Mouse (Mus musculus) myocyte (in vitro differentiated cells): ENCODE data around the gene Ephx4.

Experiments
- MAX ChIP-seq: IDR thresholded peaks from one replicate; pipeline ENCODE4 v1.6.1; 2011; ENCODE audit warnings: low read depth, mild to moderate bottlenecking, control low read depth
- MYOG ChIP-seq, 3 experiments: IDR thresholded peaks; one replicate each; pipeline ENCODE4 v1.6.1; 2011; ENCODE audit warnings: control low read depth in 2 of 3, low read depth in 2 of 3, mild to moderate bottlenecking in 2 of 3; ENCODE audit not compliant: insufficient read length in 2 of 3, control insufficient read depth in 1 of 3, insufficient read depth in 1 of 3
- POLR2A ChIP-seq: IDR thresholded peaks from one replicate; pipeline ENCODE4 v1.6.1; 2011; ENCODE audit warnings: low read depth, mild to moderate bottlenecking, control low read depth, moderate library complexity; ENCODE audit not compliant: insufficient read length
- POLR2AphosphoS2 ChIP-seq: IDR thresholded peaks from one replicate; pipeline ENCODE4 v1.6.1; 2011; ENCODE audit warnings: low read depth, control low read depth; ENCODE audit not compliant: insufficient read length
- SRF ChIP-seq: IDR thresholded peaks from one replicate; pipeline ENCODE4 v1.6.1; 2011; ENCODE audit warnings: low read depth; ENCODE audit not compliant: control insufficient read depth, insufficient read length
- TCF12 ChIP-seq: IDR thresholded peaks from one replicate; pipeline ENCODE4 v1.6.1; 2011; ENCODE audit warnings: mild to moderate bottlenecking, control low read depth; ENCODE audit not compliant: poor library complexity, insufficient read depth, severe bottlenecking

DNA sequence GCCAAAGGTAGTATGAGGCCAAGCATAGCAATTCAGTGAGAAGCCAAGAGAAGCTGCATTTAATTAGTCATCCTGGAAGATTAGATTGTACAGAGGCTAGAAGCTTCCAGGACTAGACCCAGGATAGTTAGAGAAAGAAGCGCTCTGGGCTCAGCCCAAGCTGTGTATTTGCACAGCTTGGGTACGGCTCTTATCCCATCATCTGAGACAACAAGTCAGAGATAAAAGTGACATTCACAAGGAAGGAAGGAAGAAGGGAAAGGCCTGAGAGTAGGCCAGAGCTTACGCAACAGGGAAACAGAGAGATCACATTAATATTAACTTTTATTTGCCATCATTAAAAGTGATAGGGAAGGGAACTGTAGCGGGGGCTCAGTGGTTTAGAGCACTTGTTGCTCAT is 45.4 kb downstream of the Ephx4 start:
- TF ChIP-seq TCF12 (no peak), POLR2A (no peak), MAX (no peak), POLR2AphosphoS2 (no peak), SRF (no peak), MYOG (IDR thresholded peaks at IDR 0.05; ENCODE audit: control insufficient read depth in 1 of 3, insufficient read depth in 1 of 3, insufficient read length in 2 of 3, low read depth in 2 of 3) (no peak)
